Mouse (Mus musculus) cerebellum, adult 9-10 months (tissue): ENCODE results near the gene Pik3ca.

ENCODE experiments used
- DNase-seq: peaks from one replicate; pipeline ENCODE4 v3.0.0; 2022

The Pik3ca gene

DNA sequence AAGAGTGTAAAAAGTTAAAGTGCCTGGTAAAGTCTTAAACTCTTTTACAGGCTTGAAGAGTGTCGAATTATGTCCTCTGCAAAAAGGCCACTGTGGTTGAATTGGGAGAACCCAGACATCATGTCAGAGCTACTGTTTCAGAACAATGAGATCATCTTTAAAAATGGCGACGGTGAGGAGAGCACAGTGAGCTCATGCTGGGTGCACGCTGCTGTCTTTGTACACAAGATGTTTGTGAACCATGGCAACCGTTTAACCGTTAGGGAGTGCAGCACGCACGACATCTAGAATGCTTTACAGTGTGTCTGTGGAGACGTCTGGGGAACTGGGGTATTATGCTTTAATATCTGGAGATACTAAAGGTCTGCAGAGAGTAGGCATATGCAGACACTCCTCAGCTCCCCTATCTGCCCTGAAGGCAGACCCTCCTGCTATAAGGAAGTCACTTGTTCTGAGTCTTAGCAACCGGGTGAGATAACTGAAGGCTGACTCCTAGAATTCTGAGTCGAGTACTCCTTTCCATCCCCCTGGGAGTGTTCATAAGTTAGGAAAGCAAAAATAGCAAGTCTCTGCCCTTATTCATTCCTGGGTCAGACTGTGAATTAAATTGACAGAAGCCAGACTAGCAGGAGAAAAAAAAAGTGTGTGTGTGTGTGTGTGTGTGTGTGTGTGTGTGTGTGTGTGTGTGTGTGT is 57.0 kb downstream of the Pik3ca start:
- no peak for DNase-seq

DNA sequence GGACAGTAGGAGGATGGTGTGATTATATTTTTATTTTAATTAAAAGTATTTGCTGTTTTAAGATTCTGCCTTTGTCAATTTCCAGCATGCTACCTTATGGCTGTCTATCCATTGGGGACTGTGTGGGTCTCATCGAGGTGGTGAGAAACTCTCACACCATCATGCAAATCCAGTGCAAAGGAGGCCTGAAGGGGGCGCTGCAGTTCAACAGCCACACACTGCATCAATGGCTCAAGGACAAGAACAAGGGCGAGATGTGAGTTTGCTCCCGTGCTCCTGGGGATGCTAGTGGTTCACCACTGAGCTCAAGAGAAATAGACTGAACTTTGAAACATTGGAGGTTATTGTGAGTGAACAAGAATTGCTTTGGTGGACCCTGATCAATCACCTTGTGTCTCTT is 62.3 kb downstream of the Pik3ca start:
- peak; percentile 17 for DNase-seq

DNA sequence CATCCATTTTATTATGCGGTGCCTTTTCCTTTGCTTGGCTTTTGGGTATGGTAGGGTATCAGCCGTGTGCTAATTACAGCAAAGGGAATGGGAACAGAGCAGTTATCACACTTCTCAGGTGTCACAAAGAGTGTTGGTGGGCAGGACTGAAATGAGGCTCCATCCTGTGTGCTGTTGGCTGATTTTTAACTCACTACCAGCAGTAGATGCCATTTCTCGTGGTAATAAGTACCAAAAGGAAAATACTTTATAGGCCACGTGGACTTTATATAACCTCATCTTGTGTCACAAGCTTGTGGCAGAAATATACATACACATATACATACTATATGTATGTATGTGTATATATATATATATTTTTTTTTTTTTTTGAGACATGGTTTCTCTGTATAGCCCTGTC is 69.8 kb downstream of the Pik3ca start:
- DNase-seq: no peak

GRCm38 (mm10) chr3:32468411-32468810 is 70.9 kb downstream of the Pik3ca start:
- no peak for DNase-seq

DNA sequence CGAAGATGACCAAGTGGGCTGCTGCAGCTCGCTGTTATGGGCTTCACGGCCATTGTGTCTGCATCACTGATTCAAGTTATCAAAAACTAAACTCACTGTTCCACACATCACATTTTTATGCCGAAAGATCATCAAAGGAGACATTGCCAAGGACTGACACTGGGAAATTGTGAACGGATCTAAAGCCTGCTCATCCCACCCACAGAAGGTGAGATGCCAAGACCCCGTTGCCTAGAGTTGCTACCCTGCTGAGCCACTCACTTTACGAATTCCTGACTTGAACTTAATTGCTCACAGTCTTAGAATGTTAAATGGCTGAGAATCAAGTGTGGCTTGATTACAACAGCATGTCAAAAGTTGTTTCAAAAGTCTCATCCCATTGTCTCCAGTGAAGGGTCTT is 73.0 kb downstream of the Pik3ca start:
- DNase-seq: no peak

DNA sequence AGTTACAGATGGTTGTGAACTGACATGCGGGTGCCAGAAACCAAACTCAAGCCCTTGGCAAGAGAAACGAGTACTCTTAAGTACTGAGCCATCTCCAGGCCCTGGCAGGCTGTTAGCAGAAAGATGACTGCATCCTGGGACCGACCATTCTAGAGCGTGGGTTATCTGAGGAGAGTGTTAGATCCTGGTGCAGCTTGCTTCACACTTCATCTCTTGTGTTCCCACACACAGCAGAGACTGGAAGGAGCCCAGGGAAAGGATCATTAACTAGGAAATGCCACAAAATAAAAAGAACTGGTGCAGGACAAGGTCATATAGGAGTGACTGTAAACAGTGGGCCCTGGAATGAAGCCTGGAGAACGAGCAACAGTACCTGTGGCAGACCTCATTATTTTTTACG is 73.6 kb downstream of the Pik3ca start:
- DNase-seq: no peak

GRCm38 (mm10) chr3:32472191-32472900 is 74.9 kb downstream of the Pik3ca start:
- DNase-seq: no peak

- no peak for DNase-seq
Observed at GRCm38 (mm10) chr3:32473184-32473583, 75.7 kb downstream of the Pik3ca start.

GRCm38 (mm10) chr3:32479961-32480360 is 82.5 kb downstream of the Pik3ca start:
- DNase-seq: no peak

DNA sequence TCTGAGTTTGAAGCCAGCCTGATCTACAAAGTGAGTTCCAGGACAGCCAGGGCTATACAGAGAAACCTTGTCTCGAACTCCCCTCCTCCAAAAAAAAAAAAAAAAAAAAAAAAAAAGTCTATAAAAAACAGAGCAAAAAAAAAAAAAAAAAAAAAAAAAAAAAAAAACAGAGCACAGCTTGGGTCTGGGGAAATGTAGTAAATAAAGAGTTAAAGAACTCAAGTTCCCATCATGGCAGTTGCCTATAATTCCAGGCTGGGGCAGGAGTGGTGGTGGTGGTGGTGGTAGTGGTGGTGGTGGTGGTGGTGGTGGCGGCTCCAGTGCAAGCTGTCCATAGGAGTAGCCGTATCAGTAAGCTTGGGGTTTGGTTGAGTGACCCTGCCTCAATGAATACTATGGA is 85.6 kb downstream of the Pik3ca start:
- no peak for DNase-seq

- DNase-seq: no peak
Observed at GRCm38 (mm10) chr3:32486543-32486942, 89.1 kb downstream of the Pik3ca start.

DNA sequence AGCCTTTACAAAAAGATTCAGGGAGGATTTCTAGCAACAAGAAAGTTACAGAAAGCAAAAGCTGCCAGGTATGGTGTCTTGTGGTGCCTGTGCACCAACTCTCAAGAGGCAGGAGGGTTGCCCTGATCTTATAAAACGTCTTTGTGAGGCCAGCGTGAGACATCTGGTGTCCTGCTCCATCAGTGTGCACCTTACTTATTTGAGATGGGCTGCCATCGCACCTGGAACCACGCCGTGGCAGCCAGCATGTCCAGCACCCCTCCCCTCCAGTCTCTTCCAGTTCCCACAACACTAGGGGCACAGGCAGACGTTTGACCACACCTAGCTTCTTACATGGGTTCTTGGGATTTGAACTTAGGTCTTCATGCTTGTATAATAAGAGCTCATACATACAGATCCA is 90.7 kb downstream of the Pik3ca start:
- no peak for DNase-seq

- DNase-seq: no peak
Observed at GRCm38 (mm10) chr3:32490076-32490927, 92.8 kb downstream of the Pik3ca start.

DNA sequence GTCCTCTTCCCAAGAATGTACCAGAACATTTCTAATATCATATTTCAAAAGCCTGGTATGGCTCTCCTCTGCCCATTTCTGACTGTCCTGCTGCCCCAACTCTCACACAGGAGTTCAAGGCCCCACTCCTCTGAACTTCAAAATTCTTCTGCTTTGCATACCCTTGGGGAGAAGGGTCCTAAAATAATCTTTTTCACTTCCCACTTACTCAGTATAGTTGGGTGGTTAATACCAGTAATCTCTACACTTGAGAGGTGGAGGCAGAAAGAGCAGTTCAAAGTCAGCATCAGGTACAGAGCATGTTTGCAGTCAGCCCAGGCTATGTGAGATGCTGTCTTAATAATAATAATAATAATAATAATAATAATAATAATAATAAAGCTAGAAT is 93.5 kb downstream of the Pik3ca start:
- DNase-seq: no peak

- DNase-seq: no peak
Observed at GRCm38 (mm10) chr3:32492097-32493090, 94.9 kb downstream of the Pik3ca start, which contains the start of gene Kcnmb3. TSS of gene Kcnmb3 (minus strand) at chr3:32492231.

- DNase-seq: no peak
Observed at GRCm38 (mm10) chr3:32494387-32495087, 97.1 kb downstream of the Pik3ca start.

DNA sequence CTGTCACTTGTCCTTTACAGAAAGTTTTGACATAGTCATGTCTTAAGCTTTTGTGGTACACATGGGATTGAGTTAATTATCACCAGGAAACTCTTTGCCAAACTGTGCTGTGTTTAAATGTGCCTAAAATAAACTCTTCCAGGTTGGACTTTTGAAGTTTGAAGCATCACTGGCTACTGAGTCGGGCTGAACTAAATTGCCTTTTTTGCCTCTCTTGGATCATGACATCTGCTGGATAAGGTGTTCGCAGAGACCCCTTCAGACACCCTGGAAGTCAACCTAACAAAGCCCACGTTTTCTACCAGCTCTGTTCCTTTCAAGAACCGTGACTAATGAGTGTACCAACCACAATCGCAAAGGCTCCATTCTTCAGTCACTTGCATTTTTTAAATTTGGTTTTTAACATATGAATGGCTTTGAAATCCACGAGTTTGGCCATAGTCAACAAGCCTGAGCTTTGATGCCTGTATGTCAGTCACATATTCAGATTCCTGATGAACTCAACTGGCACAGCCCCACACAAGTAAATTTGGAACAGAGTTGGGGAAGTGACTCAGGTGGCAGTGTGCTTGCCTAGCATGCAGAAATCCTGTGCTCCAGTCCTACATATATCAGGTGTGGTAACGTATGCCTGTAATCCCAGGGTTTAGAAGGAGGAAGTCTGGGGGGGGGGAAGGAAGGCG is 97.8 kb downstream of the Pik3ca start:
- DNase-seq: no peak

- no peak for DNase-seq
Observed at GRCm38 (mm10) chr3:32495856-32496710, 98.6 kb downstream of the Pik3ca start.

- no peak for DNase-seq
Observed at GRCm38 (mm10) chr3:32496711-32497070, 99.2 kb downstream of the Pik3ca start.

- DNase-seq: no peak
Observed at GRCm38 (mm10) chr3:32500346-32500745, 102.9 kb downstream of the Pik3ca start.
